Mouse (Mus musculus): ENCODE results near the gene Mical3.

The Mical3 gene

GRCm38 (mm10) chr6:121130773-121131172 lies at the start of gene Mical3:
Gene Mical3 (minus strand): TSS chr6:121130999.
- in situ Hi-C loops (cut with MboI, MseI), result no loop called here

- in situ Hi-C loops (cut with MboI, MseI), result loop anchor here (5.0 to 10.0 kb wide), 4 partner anchors 208 to 355 kb away; no protein-coding TSS in a partner anchor
Measured at GRCm38 (mm10) chr6:121179846-121180245, 49.0 kb upstream of the Mical3 start.

- in situ Hi-C loops (cut with MboI, MseI), result loop anchor here (5.0 kb wide), 3 partner anchors 207 to 277 kb away; no protein-coding TSS in a partner anchor
Measured at GRCm38 (mm10) chr6:121178700-121179358, 48.0 kb upstream of the Mical3 start.

GRCm38 (mm10) chr6:121177118-121177708 lies 46.4 kb upstream of the Mical3 start:
- in situ Hi-C loops (cut with MboI, MseI), result loop anchor here (5.0 kb wide), 3 partner anchors 205 to 275 kb away; no protein-coding TSS in a partner anchor

GRCm38 (mm10) chr6:121176731-121177098 lies 45.9 kb upstream of the Mical3 start:
- in situ Hi-C loops (cut with MboI, MseI), result loop anchor here (5.0 kb wide), 3 partner anchors 204 to 274 kb away; no protein-coding TSS in a partner anchor

GRCm38 (mm10) chr6:121176011-121176730 lies 45.4 kb upstream of the Mical3 start:
- in situ Hi-C loops (cut with MboI, MseI), result loop anchor here (5.0 kb wide), 3 partner anchors 204 to 274 kb away; no protein-coding TSS in a partner anchor

GRCm38 (mm10) chr6:121174761-121175160 lies 44.0 kb upstream of the Mical3 start:
- in situ Hi-C loops (cut with MboI, MseI), result loop anchor here (5.0 kb wide), 4 partner anchors 37 to 272 kb away; no protein-coding TSS in a partner anchor

GRCm38 (mm10) chr6:121173471-121173870 lies 42.7 kb upstream of the Mical3 start:
- in situ Hi-C loops (cut with MboI, MseI), result loop anchor here in 1 of 2 experiments (5.0 kb wide), 1 partner anchor 36 kb away; no protein-coding TSS in a partner anchor

GRCm38 (mm10) chr6:121171102-121171501 lies 40.3 kb upstream of the Mical3 start:
- in situ Hi-C loops (cut with MboI, MseI), result loop anchor here in 1 of 2 experiments (5.0 kb wide), 1 partner anchor 34 kb away; no protein-coding TSS in a partner anchor

GRCm38 (mm10) chr6:121167381-121167975 lies 36.7 kb upstream of the Mical3 start:
- in situ Hi-C loops (cut with MboI, MseI), result no loop called here

- in situ Hi-C loops (cut with MboI, MseI), result no loop called here
Measured at GRCm38 (mm10) chr6:121166098-121166552, 35.3 kb upstream of the Mical3 start.

- in situ Hi-C loops (cut with MboI, MseI), result no loop called here
Measured at GRCm38 (mm10) chr6:121162616-121163015, 31.8 kb upstream of the Mical3 start.

GRCm38 (mm10) chr6:121160126-121160525 lies 29.3 kb upstream of the Mical3 start:
- in situ Hi-C loops (cut with MboI, MseI), result no loop called here

GRCm38 (mm10) chr6:121159616-121160015 lies 28.8 kb upstream of the Mical3 start:
- in situ Hi-C loops (cut with MboI, MseI), result no loop called here

- in situ Hi-C loops (cut with MboI, MseI), result no loop called here
Measured at GRCm38 (mm10) chr6:121156030-121156429, 25.2 kb upstream of the Mical3 start.

GRCm38 (mm10) chr6:121154451-121155300 lies 23.9 kb upstream of the Mical3 start:
- in situ Hi-C loops (cut with MboI, MseI), result no loop called here

GRCm38 (mm10) chr6:121153177-121153576 lies 22.4 kb upstream of the Mical3 start:
- in situ Hi-C loops (cut with MboI, MseI), result no loop called here

- in situ Hi-C loops (cut with MboI, MseI), result no loop called here
Measured at GRCm38 (mm10) chr6:121151732-121152131, 20.9 kb upstream of the Mical3 start.

GRCm38 (mm10) chr6:121150126-121150525 lies 19.3 kb upstream of the Mical3 start:
- in situ Hi-C loops (cut with MboI, MseI), result no loop called here

GRCm38 (mm10) chr6:121149420-121149819 lies 18.6 kb upstream of the Mical3 start:
- in situ Hi-C loops (cut with MboI, MseI), result no loop called here

GRCm38 (mm10) chr6:121148360-121148759 lies 17.6 kb upstream of the Mical3 start:
- in situ Hi-C loops (cut with MboI, MseI), result no loop called here
